Mouse (Mus musculus): ENCODE results near the gene Gfod1. TPM values are rescaled to one million over a fixed set of nuclear protein-coding genes. Genes with fewer than 3 reads are reported as not detected.

The Gfod1 gene
- total RNA-seq, 2 experiments from 2014 or later, result 31.8 to 32.0 TPM

DNA sequence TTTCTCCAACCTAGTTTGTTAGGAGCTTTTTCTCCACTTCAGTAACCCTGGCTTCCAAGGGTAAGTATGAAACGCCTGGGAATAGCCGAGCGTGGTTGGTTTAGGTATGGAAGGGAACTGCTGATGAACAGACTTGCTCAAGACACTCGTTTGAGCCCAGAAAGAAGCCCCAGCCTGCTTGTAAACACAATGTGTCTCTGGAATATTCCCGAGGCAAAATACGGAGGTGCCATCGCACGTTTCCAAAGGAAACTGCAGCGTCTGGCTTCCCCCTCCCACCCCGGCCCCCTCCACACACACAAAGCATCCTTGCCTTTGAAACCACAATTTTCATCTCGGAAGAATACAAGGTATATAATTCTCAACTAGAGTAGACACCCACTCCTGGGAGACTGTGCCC, 1.7 kb downstream of the Gfod1 start:
- intact Hi-C loops (cut with DNase I), result loop anchor here (2.0 to 5.0 kb wide), 4 partner anchors 71 to 120 kb away; partner anchors contain the start of gene Nol7
- DNase-seq, result no peak

DNA sequence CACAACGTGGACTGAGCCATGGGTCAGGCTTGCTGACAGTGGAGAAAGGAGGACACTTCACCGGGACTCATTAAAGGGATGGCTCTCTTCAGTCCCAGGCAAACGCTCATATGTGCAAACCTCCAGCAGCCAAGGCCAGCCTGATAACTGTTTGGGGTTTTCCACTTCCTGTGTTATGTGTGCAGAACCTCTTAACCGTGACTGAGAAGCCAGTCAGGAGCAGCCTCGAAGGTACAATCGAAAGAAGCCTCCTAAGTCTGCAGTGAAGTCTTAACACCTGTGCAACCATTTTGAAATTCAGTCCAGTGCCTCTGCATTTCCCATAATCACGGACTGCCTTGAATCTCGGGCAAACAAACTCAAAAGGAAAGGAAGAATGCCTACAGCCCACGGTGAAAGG, 3.1 kb downstream of the Gfod1 start:
- DNase-seq, result no peak
- intact Hi-C loops (cut with DNase I), result loop anchor here (5.0 kb wide), 2 partner anchors 96 to 119 kb away; partner anchors contain the start of gene Nol7

DNA sequence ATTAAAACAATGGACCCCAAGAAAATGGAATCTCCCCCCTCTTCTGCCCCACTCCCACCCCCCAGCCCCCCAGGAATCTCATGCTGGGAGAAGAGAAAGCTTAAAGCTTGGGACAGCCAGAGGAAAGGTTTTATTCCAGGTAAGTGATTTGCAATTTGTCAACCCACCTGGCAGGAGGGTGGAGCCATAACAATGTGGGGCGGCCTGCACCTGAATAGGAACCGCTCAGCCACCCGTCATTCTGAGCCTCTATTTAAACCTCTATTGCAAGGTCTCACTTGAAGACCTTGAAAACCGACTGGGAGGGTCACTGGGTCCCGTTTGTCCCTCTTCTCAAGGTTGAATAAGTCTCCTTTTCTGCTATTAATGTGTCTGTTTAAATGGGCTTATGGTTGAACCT, 3.6 kb downstream of the Gfod1 start:
- intact Hi-C loops (cut with DNase I), result loop anchor here (5.0 kb wide), 2 partner anchors 97 to 118 kb away; partner anchors contain the start of gene Nol7
- DNase-seq, result no peak

DNA sequence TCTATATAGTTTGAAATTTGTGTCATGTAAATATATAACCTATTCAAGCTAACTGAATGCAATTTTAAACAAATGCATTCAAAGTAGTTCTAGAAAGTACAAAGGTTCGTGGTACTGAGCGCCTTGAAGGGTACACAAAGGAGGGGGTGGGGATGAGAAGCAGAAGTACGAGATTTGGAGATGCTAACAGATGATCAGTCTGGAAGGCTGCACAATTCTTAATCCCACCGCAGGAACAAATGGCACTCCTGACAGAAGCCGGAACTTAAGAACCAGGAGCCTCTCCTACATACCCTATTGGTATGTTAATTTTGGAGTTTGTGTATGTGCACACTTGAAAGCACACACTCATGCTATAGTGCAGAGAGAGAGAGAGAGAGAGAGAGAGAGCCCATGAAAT, 4.8 kb downstream of the Gfod1 start:
- no peak for DNase-seq
- intact Hi-C loops (cut with DNase I), result no loop called here

DNA sequence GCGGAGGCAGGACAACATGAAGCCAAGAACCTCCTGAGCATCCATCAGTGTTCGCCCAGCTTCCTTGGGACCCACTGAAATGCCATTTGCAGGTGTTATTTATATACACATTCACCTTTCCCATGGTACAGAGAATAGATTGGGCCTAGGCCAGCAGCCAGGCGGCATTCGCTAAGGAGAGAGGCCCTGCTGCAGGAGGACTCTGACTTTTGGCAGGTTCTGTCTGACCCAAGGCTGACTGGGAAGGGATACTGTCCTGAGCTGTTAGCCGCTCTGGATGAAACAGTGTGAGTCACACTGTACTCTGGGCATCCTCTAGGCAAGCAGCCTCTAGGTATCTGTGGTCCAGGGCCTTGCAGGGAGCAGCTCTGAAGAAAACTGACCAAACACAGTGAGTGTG, 6.4 kb downstream of the Gfod1 start:
- intact Hi-C loops (cut with DNase I), result no loop called here
- no peak for DNase-seq

DNA sequence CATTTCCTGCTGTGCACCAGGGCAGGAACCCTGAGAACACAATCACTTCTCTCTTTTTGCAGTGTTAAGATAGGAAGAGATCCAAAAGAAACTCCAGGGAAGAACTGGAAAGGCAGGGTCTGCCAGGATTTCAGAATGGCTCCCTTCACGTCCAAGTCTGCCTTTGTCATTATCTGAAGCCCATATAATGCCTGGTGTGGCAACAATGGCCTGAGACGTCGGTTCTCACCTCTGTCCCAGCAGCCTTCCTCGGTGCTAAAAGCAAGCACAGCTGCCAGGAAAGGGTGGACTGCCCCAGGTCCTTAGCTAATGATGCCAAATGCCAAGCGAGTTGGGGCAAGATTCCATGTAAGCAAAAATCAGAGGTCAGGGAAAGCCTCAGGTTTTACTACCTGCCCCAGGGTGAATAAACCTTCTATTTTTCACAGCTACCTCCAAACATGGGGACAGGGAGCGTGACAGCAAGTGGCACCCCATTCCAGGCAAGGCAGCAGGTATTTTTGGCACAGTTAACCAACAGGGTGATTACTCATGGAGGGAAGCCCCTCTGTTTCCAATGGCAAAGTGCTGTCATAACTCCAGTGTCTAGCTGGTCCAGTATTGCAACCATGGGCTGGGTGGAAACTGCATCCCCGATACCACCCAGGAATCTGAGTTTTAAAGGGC, 7.7 kb downstream of the Gfod1 start:
- intact Hi-C loops (cut with DNase I), result no loop called here
- DNase-seq, result no peak

DNA sequence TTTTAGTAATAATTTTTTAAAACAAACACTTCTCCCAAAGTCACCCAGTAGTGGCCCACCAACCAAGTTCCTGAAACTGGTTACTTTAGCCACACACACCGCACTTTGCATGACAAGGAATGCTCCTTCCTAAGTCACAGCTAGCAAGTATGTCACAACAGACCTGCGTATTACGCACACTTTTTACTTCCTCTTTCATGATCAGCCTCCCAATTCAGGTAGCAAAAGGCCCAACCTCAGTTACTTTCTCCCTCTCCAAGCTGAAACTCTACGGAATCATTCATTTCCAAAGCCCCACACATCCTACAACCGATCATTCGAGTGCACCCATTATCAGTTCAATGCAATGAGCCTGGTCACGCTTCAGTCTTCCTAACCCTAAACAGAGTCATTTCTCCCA, 8.3 kb downstream of the Gfod1 start:
- intact Hi-C loops (cut with DNase I), result no loop called here
- DNase-seq, result no peak

DNA sequence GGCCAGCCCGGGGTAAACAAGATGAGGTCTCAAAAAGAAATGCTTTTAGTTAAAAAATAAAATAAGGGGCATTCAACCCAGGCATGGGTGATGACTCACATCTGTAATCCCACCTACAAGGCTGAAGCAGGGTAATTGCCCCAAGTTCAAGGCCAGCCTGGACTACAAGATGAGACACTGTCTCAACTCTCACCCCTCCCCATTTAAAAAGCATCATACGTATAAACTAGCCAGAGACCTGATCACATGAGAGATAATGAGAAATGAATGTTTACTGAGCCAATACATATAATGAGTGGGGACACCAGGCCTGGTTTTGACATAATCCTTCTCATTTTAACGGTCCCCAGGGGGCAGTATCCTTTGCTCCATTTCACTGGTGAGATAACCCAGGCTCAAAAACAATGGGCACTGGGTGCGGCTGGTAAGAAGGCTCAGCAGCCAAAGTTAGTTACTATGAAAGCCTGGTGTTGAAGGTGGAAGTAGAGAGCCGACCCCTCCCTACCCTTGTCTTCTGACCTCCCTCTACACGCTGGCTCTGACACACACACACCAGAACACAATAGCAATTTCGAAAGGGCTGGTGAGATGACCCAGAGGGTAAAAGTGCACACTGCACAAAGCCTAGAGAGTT, 8.9 kb downstream of the Gfod1 start:
- intact Hi-C loops (cut with DNase I), result no loop called here
- DNase-seq, result no peak

DNA sequence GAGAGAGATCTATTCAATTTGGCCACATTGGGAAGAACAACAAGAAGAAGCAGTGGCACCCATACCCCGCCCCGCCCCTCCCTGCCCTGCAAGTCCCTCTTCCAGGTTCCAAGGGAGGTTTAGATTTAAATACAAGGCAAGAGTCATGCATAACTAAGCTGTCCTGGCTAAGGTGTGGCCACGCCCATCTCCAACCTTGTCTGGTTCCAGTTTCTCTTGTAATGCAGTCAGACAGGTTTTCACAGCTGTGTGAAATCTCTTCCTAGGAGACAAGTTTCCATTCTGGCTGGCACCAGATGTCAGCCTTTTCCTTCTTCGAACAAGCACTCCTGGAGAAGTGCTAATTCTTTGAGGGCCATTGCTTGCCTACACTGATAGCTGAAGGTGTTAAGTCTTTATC, 11.1 kb downstream of the Gfod1 start:
- intact Hi-C loops (cut with DNase I), result no loop called here
- no peak for DNase-seq

DNA sequence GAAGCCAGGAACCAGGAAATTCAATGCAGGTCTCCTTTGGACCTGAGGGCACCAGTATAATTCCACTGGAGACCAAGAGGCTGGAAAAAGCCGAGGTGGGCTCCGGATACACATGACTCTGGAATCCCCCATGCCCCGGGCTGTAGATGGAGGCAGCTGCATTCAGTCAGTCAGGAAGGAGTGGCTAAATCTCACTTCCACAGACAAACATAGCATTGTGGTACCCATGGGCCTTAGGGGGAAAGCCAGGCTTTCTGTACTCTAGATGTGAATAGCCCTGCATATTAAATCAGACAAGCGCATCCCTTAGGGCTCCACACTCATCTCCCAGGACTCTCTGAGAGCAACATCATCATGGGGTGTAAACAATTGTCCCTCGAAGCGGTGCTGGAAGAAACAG, 14.9 kb downstream of the Gfod1 start:
- intact Hi-C loops (cut with DNase I), result no loop called here
- no peak for DNase-seq

DNA sequence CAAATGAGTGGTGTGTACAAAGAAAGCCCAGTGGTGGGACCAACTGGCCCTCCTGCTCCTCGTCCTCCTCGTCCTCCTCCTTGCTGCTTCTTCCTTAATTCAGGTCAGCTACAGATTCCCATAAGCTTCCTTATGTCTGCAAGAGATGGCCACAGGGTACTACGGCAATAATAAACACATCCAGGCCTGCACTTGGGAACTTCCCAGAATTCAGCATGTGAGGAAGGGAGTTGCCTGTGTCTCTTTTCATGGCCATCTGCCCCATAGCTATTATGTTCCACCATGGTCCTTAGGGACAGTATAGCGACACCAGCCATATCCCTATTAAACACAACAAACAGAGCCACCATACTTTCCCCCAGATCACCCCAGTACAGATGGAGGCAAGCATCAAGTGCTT, 15.5 kb downstream of the Gfod1 start:
- DNase-seq, result no peak
- intact Hi-C loops (cut with DNase I), result no loop called here

DNA sequence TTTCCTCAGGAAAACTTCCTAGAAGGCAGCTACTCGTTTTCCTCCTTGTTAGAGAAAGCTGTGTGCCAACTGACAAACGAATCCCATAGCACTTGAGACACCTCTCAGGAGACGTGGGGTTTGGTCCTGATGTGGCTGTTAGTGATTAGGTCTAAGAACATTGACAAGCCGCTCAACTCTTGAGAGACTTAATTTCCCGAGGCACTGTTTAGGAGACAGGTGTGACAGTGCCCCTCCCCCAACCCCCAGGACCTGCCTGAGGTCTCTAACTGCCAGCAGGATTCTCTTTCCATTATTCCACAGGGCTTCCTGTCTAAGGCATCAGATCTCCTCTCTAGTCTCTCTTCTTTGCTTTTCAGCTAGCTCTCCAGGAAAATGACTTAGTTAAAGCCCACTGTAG, 15.9 kb downstream of the Gfod1 start:
- no peak for DNase-seq
- intact Hi-C loops (cut with DNase I), result no loop called here

DNA sequence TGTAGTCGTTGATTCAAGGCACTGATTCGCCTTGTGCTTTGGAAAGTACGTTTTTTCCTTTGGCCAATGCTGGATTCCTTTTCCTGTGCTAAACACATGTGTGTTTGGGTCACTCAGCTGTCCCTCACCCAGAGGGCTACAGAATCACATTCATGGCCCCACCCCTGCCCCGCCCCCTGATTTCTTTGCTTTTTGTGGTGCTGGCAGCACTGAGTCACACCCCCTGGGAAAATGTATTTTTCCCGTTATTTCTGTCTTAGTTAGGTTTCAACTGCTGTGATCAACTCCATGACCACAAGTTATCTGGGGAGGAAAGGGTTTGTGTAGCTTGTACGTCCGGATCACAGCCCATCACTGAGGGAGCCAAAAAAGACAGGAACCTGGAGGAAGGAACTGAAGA, 17.1 kb downstream of the Gfod1 start:
- DNase-seq, result no peak
- intact Hi-C loops (cut with DNase I), result no loop called here

DNA sequence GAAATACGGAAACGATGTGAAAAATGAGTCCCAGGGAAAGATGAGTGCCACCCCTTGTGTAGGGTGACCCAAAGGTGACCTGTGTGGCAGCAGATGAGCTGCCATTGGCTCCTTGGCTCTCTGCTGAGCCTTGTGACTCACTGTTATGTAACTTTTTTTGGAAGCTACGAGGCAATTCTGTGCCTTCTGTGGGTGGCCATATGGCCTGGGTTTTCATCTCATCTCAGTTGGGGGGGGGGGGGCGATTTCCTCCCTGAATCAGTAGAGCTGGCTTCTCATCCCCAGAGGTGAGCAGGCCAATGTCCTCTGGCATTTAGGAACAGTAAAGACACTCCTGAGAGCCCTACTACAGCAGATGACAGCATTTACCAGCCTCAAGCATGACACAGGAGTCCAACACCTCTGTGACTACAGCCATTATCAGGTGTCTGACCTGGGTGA, 19.2 kb downstream of the Gfod1 start:
- no peak for DNase-seq

DNA sequence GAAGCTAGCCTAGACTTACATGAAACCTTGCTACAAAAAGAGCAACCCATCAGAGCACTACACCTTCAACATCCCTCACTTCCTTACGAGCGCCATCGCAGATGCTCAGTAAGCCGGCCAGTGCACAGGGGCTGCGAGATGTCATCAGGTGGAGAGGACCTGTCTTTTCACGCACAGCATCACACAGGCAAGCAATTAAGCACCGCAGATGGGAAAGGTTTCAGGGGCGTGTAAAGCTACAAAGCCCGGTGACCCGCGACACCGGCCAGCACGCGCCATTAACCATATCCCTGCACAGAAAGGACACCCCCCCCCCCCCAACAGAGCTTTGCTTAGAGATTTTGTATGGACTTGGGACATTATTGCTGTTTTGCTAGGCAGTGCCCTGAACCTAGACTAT, 30.1 kb downstream of the Gfod1 start:
- intact Hi-C loops (cut with DNase I), result no loop called here
- no peak for DNase-seq

More for the DNA sequence above, 19.2 kb downstream of the Gfod1 start:
- intact Hi-C loops (cut with DNase I), result no loop called here

DNA sequence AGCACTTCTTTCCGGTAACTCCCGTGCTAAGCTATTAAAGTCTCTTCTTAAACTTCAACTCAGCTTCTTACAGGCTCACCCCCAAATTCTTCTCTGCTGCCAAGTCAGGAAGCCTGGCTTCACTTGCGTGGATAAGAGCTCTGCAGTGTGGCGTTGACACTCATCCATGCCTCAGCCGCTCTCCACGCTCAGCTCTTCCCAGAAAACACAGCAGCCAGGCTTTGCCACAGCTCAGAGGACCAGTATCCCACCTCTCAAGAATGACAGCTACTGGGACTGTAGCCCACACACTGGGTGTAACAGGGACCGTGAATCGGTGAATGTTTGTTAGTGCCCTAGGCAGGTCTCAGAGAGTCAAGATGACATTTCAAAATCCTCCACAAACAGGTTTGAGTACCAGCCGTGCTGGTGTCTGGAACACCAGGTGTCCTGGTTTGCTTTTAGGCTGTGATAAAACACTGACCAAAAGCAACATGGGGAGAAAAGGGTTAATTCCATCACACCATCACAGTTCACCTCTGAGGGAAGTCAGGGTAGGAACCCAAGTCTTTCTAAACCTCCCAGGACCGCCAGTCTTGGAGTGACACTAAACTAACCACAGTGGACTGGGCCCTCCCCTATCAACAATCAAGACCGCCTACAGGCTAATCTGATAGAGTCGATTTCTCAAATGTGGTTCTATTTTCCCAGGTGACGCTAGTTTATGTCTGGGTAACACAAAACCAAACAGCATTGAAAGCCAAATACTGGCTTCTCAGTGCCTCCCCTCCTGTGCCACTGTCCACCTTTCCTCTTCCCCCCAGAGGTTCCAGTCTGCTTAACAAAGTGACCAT, 31.5 kb downstream of the Gfod1 start:
- DNase-seq, result peak in 1 of 2 experiments; percentile 44
- intact Hi-C loops (cut with DNase I), result no loop called here

DNA sequence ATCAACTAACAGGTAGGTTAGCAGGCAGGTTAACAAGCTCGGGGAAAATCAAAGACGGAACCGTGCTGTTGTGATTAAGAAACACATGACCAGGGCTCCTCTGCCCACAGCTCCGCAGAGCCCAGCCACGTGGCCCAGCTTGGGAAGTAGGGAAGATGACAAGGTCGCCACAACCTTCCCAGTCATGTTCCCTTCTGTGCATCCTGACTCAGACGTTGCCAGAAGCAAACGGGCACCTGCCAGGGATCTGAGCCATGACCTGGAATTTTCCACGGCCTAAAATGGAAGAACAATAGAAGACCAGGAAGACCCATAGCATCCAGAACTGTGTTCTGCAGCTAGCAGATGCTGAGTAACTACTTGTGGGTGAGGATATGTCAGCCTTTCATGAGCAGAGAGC, 32.5 kb downstream of the Gfod1 start:
- intact Hi-C loops (cut with DNase I), result no loop called here
- peak; percentile 28 to 43 for DNase-seq

DNA sequence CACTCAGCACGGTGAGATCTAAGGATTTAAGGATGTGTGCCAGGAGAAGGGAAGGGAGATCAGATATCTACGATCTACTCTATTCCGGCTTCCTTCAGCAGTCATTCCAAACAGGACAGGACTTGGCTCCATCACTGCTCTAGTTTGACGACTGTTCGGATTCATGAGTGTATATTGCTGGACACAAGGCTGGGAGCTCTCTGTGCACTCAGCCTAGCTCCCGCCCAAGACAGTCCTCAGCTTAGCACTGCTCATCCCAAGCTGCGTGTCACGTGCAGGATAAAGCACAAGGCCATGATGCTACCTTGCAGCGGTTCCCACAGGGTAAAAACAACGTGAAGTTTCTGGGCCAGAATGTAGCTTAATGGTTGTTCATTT, 33.8 kb downstream of the Gfod1 start:
- intact Hi-C loops (cut with DNase I), result no loop called here
- DNase-seq, result no peak

DNA sequence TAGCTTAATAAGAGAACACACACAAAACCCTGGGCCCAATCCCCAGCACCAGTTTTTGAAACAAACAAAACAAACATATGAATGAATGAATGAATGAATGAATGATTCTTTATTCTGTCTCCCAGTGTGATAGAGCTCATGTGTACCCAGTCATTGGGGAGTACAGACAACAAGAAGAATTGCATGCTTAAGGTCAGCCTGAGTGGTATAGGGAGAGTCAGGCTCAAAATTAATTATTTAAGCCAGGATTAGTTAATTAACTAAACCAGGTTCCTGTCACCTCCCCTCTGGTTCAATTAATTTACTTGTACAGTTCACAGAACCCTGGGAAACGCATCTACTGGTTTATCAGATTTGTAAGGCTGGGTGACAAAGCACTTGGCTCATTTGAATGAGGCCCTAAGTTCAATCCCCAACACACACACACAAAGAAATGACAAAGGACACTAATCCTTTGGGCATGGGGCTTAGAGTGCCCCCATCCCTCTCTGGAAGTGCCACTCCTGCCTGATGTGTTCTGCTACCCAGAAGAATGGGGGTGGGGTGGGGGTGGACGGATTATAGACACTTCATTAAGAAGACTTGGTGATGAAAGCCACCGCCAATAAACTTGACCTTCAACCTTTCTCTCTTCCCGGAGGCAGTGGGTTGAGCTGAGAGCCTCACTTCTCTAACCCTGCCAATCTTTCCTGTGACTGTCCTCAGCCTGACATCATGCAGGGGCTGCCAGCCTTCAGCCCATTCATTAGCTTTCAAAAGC, 34.3 kb downstream of the Gfod1 start:
- DNase-seq, result no peak
- intact Hi-C loops (cut with DNase I), result no loop called here

DNA sequence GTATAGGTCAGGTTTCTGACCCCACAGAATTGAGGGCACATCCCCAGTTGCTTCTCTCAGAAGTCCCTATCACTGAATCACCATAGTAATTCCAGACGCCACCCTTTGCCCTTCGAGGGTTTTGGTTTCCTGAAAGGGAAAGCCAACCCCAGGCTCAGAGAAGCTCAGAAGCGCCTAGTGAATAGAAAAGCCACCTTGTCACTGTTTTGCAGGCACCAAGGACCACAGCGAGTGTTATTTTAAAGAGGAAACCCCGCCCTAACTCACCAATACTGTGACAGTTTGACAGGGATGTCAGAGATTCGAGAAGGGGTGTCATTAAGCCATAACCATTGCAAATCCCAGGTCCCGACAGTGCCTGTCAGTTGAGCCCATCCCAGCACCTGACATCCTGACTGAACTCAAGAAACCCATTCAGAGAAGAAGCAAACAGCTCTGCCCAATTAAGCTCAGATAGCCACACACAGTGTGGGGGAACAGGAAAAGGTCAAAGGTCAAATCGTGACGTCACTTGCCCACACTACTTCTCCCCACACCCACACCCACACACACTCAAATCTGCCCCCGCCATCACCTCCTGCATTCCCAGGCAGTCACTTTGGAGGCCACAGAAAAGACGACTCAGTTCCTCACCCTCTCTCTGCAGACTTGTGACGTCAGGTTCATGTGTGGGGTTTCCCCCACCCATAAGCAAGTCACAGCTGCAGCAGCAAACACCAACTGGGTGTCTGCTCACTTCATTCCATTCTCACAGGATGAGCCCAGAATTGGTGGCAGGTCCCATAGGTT, 35.2 kb downstream of the Gfod1 start:
- no peak for DNase-seq
- intact Hi-C loops (cut with DNase I), result no loop called here

Data from heart, postnatal 14 days (tissue).